Mouse (Mus musculus) myocyte (in vitro differentiated cells): ENCODE measurements at regions not wholly inside any gene's neighbourhood (a gene's known extent, or its start where the extent isn't known, plus 50 kb on each side); places are given as distances from the start of the nearest gene placed in this dataset.

ENCODE experiments used
- CEBPB ChIP-seq: IDR thresholded peaks from 2 replicates; pipeline ENCODE4 v1.6.1; 2011; ENCODE audit warnings: mild to moderate bottlenecking, moderate library complexity; ENCODE audit not compliant: poor library complexity, insufficient read depth, severe bottlenecking
- E2F4 ChIP-seq: IDR thresholded peaks from one replicate; pipeline ENCODE4 v1.6.1; 2011; ENCODE audit warnings: mild to moderate bottlenecking, control low read depth, moderate library complexity; ENCODE audit not compliant: insufficient read depth
- MYOD1 ChIP-seq, 3 experiments: IDR thresholded peaks; one replicate each; pipeline ENCODE4 v1.6.1; 2011; ENCODE audit warnings: control low read depth in 2 of 3, low read depth in 2 of 3, mild to moderate bottlenecking in 2 of 3, moderate library complexity in 1 of 3; ENCODE audit not compliant: insufficient read length in 2 of 3, control insufficient read depth in 1 of 3
- POLR2A ChIP-seq: IDR thresholded peaks from one replicate; pipeline ENCODE4 v1.6.1; 2011; ENCODE audit warnings: low read depth, mild to moderate bottlenecking, control low read depth, moderate library complexity; ENCODE audit not compliant: insufficient read length
- POLR2AphosphoS2 ChIP-seq: IDR thresholded peaks from one replicate; pipeline ENCODE4 v1.6.1; 2011; ENCODE audit warnings: low read depth, control low read depth; ENCODE audit not compliant: insufficient read length
- REST ChIP-seq: IDR thresholded peaks from one replicate; pipeline ENCODE4 v1.6.1; 2011; ENCODE audit warnings: mild to moderate bottlenecking, control low read depth, moderate library complexity; ENCODE audit not compliant: insufficient read depth, insufficient read length
- SRF ChIP-seq: IDR thresholded peaks from one replicate; pipeline ENCODE4 v1.6.1; 2011; ENCODE audit warnings: low read depth; ENCODE audit not compliant: control insufficient read depth, insufficient read length
- TCF12 ChIP-seq: IDR thresholded peaks from one replicate; pipeline ENCODE4 v1.6.1; 2011; ENCODE audit warnings: mild to moderate bottlenecking, control low read depth; ENCODE audit not compliant: poor library complexity, insufficient read depth, severe bottlenecking
- TCF3 ChIP-seq: IDR thresholded peaks from one replicate; pipeline ENCODE4 v1.6.1; 2011; ENCODE audit warnings: low read depth, control low read depth; ENCODE audit not compliant: insufficient read length
- USF1 ChIP-seq: IDR thresholded peaks from one replicate; pipeline ENCODE4 v1.6.1; 2011; ENCODE audit warnings: low read depth, mild to moderate bottlenecking, control low read depth, moderate library complexity

- no peak for TF ChIP-seq E2F4
- no peak for TF ChIP-seq POLR2A
- no peak for TF ChIP-seq TCF12
- TF ChIP-seq USF1, result no peak
- no peak for TF ChIP-seq MYOD1 (IDR thresholded peaks at IDR 0.05; ENCODE audit: control insufficient read depth in 1 of 3, insufficient read length in 2 of 3, low read depth in 2 of 3)
- TF ChIP-seq REST, result no peak
- TF ChIP-seq POLR2AphosphoS2, result no peak
- TF ChIP-seq TCF3, result no peak
- no peak for TF ChIP-seq CEBPB
- no peak for TF ChIP-seq SRF
These were observed 331.1 kb downstream of the Igsf11 start for GRCm38 (mm10) chr16:39223551-39223950.
